Mouse (Mus musculus) spleen, adult 2 months (tissue): Measurements from ENCODE around the gene Slc25a45. TPM values are rescaled to one million over a fixed set of nuclear protein-coding genes. Genes with fewer than 3 reads are reported as not detected.

Experiments used
- DNase-seq, 2 experiments: peaks; one replicate each; pipeline versions ENCODE4 v3.0.0 to v3.0.0-alpha.2; 2012 to 2021; ENCODE audit warnings: low spot score in 2 of 2, low read depth in 1 of 2
- H3K27ac ChIP-seq: fragments of 200-500 bp; 2 replicates; pipeline ENCODE4 v1.5.1; 2012; ENCODE audit warnings: low read length, inconsistent platforms; ENCODE audit not compliant: insufficient read depth
- H3K27me3 ChIP-seq: fragments of 200-500 bp; 2 replicates; pipeline ENCODE4 v1.6.1; 2012; ENCODE audit warnings: mild to moderate bottlenecking, moderate library complexity, low read length, inconsistent platforms; ENCODE audit not compliant: control insufficient read depth, insufficient read depth
- H3K36me3 ChIP-seq: fragments of 200-500 bp; 2 replicates; pipeline ENCODE4 v1.6.1; 2012; ENCODE audit warnings: mild to moderate bottlenecking, low read length, inconsistent platforms; ENCODE audit not compliant: control insufficient read depth, insufficient read depth
- H3K4me1 ChIP-seq: fragments of 200-500 bp; 2 replicates; pipeline ENCODE4 v1.6.1; 2011; ENCODE audit warnings: inconsistent platforms; ENCODE audit not compliant: control insufficient read depth, insufficient read depth, insufficient read length
- H3K4me3 ChIP-seq: fragments of 200-500 bp; 2 replicates; pipeline ENCODE4 v1.5.1; 2011; ENCODE audit warnings: mild to moderate bottlenecking, inconsistent platforms; ENCODE audit not compliant: insufficient read depth, insufficient read length; ENCODE audit errors: extremely low read depth
- CTCF ChIP-seq: fragments of 200-500 bp; IDR thresholded peaks from 2 replicates; pipeline ENCODE4 v1.5.1; 2011; ENCODE audit warnings: mild to moderate bottlenecking, inconsistent platforms; ENCODE audit not compliant: insufficient read depth, insufficient read length, insufficient replicate concordance; ENCODE audit errors: extremely low read depth
- POLR2A ChIP-seq: fragments of 200-500 bp; IDR thresholded peaks from 2 replicates; pipeline ENCODE4 v1.6.1; 2011; ENCODE audit warnings: low read depth, low read length, inconsistent platforms
- WGBS: fragments of 180-500 bp; shearing (Covaris S2); methylation state at CpG from one replicate; pipeline ENCODE4 v1.1.7; 2018; 5-methylcytosine and 5-hydroxymethylcytosine counted together
- polyA plus RNA-seq: library from polyadenylated mRNA; depleted of rRNA; stranded (reverse); fragments of >200 nt; gene quantifications from 2 replicates; pipeline ENCODE4 v1.2.3, GENCODE M21; 2012

Gene Slc25a45
- polyA plus RNA-seq, 1 experiment, result 37.6 TPM

DNA sequence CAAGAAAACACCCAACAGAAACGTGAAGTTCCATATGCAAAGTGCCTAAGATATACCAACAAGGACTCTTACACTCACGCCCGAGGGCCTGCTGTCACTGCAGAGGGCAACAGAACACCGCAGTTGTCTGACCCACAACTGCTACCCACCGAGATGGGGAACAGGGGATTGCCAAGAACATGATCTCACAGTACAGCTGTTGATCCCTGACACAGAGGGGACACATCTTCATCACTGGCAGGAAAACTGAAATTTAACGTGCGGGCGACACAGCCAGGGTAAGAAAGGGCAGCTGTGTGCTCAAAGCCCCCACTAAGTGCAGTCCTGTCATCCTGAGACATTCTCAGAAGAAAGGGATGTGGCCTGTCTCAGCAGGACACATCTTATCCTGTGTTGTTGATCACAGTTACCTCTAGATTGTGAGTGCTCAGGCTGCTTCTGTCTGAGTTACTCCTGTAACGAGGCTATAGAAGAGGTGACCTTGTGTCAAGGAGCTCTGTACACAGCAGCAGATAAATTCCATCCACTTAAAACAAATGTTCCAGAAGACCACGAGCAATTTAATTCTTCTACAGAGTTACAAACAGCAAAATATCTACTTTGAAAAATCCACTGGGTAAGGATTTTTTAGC, 40.6 kb upstream of the Slc25a45 start:
- TF ChIP-seq CTCF (no peak), POLR2A (no peak)
- WGBS, result 83% methylated on average over 10 of the region's 10 CpGs
- Histone ChIP-seq H3K4me1 (peaks cover 8% of the 10 kb centered on the region; the same call in 1 of the 2 replicates), H3K4me3 (no peak overlapping the region), H3K27ac (no peak overlapping the region), H3K27me3 (no peaks in the 10 kb centered on the region), H3K36me3 (no peaks in the 10 kb centered on the region)
- DNase-seq, result no peak

DNA sequence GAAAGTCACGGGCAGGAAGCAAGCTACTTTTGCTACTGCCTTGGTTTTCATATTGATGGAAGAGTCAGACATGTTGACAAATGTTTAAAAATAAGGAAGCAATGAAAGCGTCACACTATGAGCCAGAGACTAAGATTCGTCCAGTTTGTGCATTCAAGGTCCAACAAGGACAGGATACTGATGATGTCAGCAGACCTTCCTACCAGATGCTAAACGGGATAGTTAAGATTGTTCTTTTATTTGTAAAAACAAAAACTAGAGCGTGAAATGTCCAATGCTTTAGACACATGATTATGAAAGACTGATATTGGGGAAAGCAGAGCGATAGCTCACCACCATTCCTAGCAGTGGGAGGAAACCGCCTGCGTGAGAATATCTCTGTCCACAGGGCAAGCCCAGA, 40.0 kb upstream of the Slc25a45 start:
- H3K36me3 ChIP-seq, result no peaks in the 10 kb centered on the region
- H3K27me3 ChIP-seq, result no peaks in the 10 kb centered on the region
- DNase-seq, result no peak
- peaks cover 8% of the 10 kb centered on the region; the same call in 1 of the 2 replicates for H3K4me1 ChIP-seq
- H3K4me3 ChIP-seq, result no peak overlapping the region
- TF ChIP-seq POLR2A, result no peak
- TF ChIP-seq CTCF, result no peak
- 71% methylated on average over 8 of the region's 8 CpGs for WGBS
- no peak overlapping the region for H3K27ac ChIP-seq

DNA sequence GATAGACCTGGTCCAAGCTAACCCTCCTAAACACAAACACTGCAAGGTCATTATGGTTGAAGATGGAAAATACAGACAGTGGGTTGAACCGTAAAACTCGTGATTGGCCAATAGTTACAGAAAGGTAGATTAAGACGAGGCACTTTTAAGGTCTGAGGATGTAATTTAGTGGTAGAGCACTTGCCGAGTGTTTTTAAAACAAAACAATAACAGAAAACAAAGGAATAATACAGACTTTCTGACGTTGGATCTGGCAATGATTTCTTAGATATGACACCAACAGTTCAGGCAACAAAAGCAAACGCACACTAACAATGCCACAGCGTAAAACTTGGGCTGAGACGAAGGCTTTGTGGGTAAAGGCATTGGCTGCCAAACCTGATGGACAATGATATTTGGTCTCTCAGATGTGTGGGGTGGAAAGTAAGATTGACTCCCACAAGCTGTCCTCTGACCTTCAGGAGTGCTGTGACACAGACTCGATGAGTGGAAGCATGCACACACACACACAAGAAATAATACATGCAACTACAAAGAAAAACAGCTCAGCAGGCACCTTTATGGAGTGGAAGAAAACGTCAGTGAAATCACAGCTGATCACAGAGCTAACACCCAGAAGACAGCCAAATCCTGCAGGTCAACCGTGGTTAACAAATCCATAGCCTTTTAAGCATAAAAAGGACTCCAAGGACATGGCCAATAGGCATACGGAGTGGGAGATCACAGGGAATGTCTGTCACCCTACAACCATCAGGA, 39.3 kb upstream of the Slc25a45 start:
- DNase-seq, result no peak
- WGBS, result 86% methylated on average over 12 of the region's 12 CpGs
- TF ChIP-seq POLR2A, result no peak
- TF ChIP-seq CTCF, result no peak
- Histone ChIP-seq H3K36me3 (no peaks in the 10 kb centered on the region), H3K27me3 (no peaks in the 10 kb centered on the region), H3K4me3 (no peak overlapping the region), H3K27ac (no peak overlapping the region), H3K4me1 (peaks cover 10% of the 10 kb centered on the region; the same call in 1 of the 2 replicates)

DNA sequence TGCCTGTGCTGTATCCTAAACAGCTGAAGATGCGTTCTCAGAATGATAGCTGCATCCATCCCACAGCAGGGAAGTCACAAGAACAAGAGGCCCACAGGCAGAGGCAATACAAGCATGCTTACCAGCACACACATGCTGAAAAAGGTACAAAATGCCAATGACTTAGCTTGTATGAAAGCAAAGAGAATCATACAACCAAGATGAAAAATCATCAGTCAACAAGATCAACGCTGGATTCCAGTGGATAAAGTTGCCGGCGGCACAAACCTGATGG, 38.8 kb upstream of the Slc25a45 start:
- H3K4me1 ChIP-seq, result peaks cover 10% of the 10 kb centered on the region; the same call in 1 of the 2 replicates
- WGBS, result 96% methylated on average over 4 of the region's 4 CpGs
- DNase-seq, result no peak

DNA sequence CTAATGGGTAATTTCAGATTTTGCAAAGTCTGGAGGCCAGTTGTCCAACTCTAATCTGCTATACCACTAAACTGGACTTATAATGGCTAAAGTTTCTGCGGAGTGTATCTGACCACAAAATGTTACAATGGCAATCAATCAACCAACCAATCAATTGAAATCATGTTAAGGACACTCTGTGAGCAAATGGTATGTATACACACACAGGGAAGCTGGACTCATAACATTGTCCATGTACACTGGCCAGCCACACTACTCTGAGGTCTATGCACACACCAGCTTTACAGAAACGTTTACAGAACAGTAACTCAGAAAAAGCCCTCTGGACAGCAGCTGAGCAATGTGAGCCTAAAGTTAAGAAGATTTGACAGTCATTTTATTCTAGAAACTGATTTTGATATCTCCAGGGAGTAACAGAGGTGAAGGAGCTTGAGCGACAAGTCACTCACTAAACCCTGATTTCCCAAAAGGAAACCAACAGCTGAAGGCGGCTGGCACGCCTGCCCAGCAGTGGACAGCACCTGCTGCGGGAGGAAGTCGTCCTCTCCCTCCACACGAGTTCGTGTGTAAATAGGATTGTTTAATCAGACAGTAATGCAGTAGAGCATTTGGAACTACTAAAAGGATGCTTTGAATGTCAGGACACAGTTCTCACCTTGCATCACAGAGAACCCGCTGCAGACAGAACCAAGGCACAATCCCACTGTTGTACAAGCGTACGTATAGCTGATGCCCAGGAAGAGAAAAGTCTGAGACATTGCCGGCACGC, 38.1 kb upstream of the Slc25a45 start:
- no peak for TF ChIP-seq POLR2A
- TF ChIP-seq CTCF, result no peak
- H3K36me3 ChIP-seq, result no peaks in the 10 kb centered on the region
- no peaks in the 10 kb centered on the region for H3K27me3 ChIP-seq
- no peak overlapping the region for H3K27ac ChIP-seq
- WGBS, result 51% methylated on average over 14 of the region's 14 CpGs
- no peak for DNase-seq
- peaks cover 10% of the 10 kb centered on the region; the same call in 1 of the 2 replicates for H3K4me1 ChIP-seq
- H3K4me3 ChIP-seq, result no peak overlapping the region

More for the DNA sequence above, 38.8 kb upstream of the Slc25a45 start:
- no peak overlapping the region for H3K27ac ChIP-seq
- H3K4me3 ChIP-seq, result no peak overlapping the region
- TF ChIP-seq POLR2A (no peak), CTCF (no peak)
- no peaks in the 10 kb centered on the region for H3K27me3 ChIP-seq
- H3K36me3 ChIP-seq, result no peaks in the 10 kb centered on the region

DNA sequence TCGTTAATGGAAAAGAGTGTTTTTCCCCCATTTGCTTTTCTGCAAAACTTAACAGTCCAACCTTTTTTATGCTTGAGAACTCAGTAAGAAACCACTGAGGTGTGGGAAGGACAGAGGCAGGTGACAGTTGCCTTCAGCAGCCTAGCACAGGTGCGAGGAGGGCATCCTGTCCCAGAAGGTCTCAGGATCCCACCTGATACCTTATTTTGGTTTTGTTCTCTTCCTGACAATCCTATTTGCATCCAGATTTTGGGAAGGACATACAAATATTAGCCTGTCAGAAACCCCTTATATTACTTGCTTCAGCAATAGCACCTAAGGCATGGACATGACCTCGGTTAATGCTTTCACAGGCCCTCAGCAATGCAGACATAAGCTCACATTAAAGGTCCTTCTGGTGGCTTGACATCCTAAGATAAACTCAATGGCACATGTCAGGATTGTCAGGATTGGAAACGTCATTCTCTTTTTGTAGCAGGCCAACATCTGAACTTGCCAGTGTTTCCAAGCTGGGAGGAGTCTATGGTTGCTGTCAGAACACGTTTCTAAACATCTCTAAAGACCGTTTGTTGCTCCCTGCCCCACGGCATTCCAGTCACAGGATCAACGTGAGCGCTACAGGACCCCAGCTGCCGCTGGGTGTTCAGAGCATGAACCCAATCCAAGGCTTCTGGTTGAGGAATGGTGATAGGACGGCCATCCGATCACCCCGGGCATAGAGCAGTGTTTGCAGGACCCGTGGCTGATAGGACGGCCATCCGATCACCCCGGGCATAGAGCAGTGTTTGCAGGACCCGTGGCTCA, 37.3 kb upstream of the Slc25a45 start:
- Histone ChIP-seq H3K27me3 (no peaks in the 10 kb centered on the region), H3K4me1 (peaks cover 10% of the 10 kb centered on the region; the same call in 1 of the 2 replicates), H3K27ac (no peak overlapping the region), H3K4me3 (no peak overlapping the region), H3K36me3 (no peaks in the 10 kb centered on the region)
- no peak for TF ChIP-seq POLR2A
- TF ChIP-seq CTCF, result no peak
- DNase-seq, result no peak
- WGBS, result 83% methylated on average over 18 of the region's 18 CpGs
